Mouse (Mus musculus) layer of hippocampus, adult 2 months (tissue): ENCODE data around the gene Tm2d1. TPM values are rescaled to one million over a fixed set of nuclear protein-coding genes. Genes with fewer than 3 reads are reported as not detected.

Source experiments
- DNase-seq, 2 experiments: peaks; one replicate each; pipeline ENCODE4 v3.0.0; 2022; ENCODE audit warnings: low spot score in 2 of 2
- H3K27ac ChIP-seq: fragments of 200-600 bp; 2 replicates; pipeline ENCODE4 v1.8.1; 2022
- H3K4me3 ChIP-seq: fragments of 200-600 bp; 2 replicates; pipeline ENCODE4 v1.8.1; 2022; ENCODE audit warnings: mild to moderate bottlenecking
- CTCF ChIP-seq: fragments of 200-600 bp; conservative IDR thresholded peaks from 2 replicates; pipeline ENCODE4 v1.8.1; 2022; ENCODE audit warnings: antibody characterized with exemption, mild to moderate bottlenecking, moderate library complexity
- total RNA-seq, 2 experiments: library from RNA; stranded (reverse); gene quantifications; 2 replicates each; pipeline ENCODE4 v1.2.3; 2021

Tm2d1 gene
- total RNA-seq, 2 experiments from 2014 or later = 39.4 to 40.6 TPM

DNA sequence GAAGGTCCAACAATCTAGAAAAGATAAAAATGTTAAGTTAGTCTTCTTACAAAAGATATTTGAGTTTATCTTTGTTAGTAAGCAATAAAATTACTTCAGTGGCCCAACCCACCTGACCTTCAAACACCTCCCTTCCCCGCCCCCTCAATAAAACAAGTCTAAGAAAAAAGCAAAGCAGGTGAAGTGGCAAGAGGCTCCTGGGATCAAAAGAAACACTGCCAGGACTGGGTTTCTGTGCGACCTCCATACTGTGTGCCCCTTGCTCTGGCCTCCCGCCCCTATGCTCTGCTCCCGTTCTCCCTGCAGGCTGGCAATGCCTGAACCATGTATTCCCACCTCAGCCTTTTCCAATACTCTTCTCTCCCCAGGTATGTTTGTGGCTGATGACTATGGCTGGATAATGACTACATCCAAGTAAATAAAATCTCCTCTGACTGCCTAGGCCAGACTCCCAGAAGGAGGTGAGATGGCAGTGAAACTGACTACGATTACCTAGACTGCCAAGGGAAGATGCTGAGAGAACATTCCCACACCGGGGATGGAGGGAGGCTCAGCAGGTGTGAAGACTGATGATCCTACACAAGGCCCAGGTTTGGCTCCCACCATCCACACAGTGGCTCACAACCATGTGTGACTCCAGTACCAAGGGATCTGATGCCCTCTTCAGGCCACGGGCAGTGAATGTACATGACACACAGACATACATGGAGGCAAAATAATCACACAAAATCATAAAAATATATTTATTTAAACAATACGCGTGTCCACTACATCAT, 24.9 kb downstream of the Tm2d1 start:
- no peak overlapping the region for H3K4me3 ChIP-seq
- H3K27ac ChIP-seq = no peak overlapping the region
- no peak for DNase-seq
- TF ChIP-seq CTCF = no peak

GRCm38 (mm10) chr4:98348580-98348979, 34.5 kb downstream of the Tm2d1 start:
- H3K4me3 ChIP-seq = no peak overlapping the region
- DNase-seq = no peak
- no peak for TF ChIP-seq CTCF
- H3K27ac ChIP-seq = no peak overlapping the region

DNA sequence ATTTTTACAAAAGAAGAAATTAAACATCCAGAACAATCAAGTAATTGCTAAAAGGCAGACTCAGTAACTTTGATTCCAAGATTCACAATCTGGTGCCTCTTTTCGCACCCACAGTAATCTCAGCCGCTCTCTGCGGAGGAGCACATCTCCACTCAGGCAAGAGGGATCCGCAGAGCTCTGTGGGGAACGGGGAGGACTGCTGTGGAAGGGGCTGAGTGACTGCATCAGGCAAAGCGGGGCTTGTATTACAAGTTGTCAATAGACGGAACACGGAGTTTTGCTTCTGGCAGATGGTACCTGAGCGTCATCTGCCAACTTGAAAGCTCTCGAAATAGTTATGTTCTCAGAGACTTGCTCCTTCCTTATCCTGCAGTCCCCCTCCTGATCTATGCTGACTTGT, 37.3 kb downstream of the Tm2d1 start:
- Histone ChIP-seq H3K27ac (peak overlapping the region; percentile 69), H3K4me3 (no peak overlapping the region)
- no peak for TF ChIP-seq CTCF
- DNase-seq = peak; percentile 52 to 70

- no peak for TF ChIP-seq CTCF
- Histone ChIP-seq H3K4me3 (no peak overlapping the region), H3K27ac (no peak overlapping the region)
- no peak for DNase-seq
Measured at GRCm38 (mm10) chr4:98339992-98340564, 43.0 kb downstream of the Tm2d1 start.

DNA sequence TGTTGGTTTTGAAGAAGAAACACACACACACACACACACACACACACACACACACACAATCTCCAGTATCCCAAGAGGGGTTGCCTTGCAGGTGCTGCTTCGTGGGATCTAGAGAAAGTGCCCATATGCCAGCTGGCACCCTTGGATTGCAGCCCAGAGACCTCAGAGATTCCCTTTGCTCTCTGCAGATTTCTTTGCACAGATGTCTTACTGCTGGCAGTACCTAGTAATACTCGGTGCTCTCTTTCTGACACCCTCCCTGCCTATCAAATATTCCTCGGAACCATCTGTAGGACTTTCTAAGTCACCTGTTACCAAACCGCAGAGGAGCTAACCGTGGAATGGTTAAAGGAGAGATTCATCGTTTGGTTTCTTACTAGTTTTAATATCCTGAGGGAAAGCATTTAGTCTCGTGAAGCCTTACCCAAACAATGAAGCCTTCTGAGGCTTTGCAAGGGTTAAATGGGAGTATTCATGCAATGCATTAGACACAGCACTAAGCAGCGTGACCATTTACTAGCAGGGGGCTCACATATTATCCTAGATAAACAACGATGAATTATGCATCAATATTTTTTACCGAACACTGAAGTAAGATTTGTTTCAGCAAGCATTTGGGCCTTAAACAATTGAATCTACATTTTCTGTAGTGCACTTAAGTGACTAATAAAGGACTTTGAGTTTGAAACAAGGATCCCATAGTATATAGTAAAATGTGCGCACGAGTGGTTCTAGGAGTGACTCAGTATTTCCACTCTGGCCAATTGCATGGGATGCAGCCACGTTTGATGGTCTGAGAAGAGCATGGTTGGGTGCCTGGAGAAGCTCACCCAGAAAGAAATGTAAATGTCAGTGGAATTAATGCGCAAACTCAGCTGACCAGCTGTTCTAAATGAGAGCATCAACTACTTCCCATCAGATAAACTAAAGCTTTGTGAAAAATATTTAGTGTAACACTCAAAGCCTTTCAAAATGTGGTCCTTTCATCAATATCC, 44.2 kb downstream of the Tm2d1 start:
- Histone ChIP-seq H3K4me3 (no peak overlapping the region), H3K27ac (no peak overlapping the region)
- DNase-seq = no peak
- no peak for TF ChIP-seq CTCF

DNA sequence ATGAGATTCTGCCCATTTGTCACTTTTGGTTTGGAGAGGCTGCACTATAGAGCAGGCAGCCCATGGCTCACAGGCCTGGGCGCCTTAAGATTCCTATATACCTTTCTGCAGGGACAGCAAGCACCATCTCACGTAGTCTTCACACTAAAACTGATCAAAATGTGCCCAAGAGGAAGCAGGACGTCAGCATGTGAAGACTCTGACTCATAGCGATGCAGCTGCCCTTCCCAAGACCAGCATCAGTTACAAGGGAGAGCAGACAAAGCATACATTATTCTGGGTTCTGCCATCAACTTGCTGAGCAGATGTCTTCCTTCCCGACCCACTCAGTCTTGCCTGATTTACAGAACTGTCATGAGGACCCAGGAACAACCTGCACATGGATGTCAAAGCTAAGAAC, 45.9 kb downstream of the Tm2d1 start:
- Histone ChIP-seq H3K27ac (no peak overlapping the region), H3K4me3 (no peak overlapping the region)
- no peak for DNase-seq
- no peak for TF ChIP-seq CTCF

DNA sequence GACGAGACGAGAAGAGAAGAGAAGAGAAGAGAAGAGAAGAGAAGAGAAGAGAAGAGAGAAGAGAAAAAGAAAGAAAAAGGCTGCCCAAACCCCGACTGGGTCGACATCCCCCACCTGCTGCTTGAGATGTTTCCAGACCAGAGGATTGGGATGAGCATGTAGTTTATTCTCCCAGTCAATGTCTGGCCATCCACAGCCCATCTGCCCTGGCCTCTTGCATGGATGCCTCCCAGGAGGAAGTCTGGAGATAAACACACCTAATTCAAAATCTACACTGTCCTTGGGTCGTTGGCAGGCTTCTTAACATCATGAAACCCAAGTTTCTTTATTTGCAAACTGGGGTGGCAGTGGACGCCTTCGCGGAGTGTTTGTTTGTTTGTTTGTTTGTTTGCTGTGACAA, 47.4 kb downstream of the Tm2d1 start:
- no peak for DNase-seq

GRCm38 (mm10) chr4:98322223-98322622, 60.9 kb downstream of the Tm2d1 start:
- Histone ChIP-seq H3K4me3 (peak overlapping the region; percentile 71), H3K27ac (peak overlapping the region; percentile 93)
- TF ChIP-seq CTCF = peak; percentile 99
- DNase-seq = peak; percentile 93 to 96

More for the DNA sequence above, 47.4 kb downstream of the Tm2d1 start:
- no peak for TF ChIP-seq CTCF
- Histone ChIP-seq H3K27ac (no peak overlapping the region), H3K4me3 (no peak overlapping the region)

DNA sequence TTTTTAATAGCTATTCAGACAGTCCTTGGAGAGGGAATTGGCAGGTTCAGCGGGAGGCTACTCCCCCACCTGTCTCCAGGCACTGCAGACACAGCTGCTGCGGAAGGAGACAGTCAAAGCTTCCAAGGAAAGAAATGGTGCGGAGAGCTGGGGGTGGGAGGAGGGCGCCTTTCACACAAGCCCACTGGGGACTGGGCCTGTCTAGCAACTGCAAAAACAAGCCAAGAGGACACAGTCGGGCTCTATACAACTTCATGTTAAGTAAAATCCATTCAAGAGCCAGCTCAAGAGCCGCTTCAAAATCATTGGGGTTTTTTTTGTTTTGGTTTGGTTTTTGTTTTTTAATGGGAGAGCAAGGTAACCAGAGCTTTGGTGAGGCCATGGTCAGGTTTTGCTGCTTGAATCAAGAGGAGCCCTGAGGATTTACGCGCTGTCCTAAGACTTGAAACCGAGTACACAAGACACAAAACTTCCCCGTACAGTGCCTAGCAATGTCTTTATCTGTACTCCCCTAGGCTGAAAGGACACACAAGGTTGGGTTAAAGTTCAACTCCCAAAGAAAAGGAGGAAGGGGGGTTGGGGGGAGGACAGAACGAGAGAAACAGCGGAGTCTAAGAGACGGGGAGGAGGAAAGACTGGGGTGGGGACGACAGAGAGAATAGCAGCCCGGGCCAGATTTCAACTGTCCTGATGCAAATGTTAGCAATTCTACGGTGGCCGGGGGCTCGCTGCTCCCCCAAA, 61.6 kb downstream of the Tm2d1 start:
- Histone ChIP-seq H3K27ac (peak overlapping the region; percentile 93), H3K4me3 (peak overlapping the region; percentile 71)
- no peak for TF ChIP-seq CTCF
- DNase-seq = peak in 1 of 2 experiments; percentile 34

DNA sequence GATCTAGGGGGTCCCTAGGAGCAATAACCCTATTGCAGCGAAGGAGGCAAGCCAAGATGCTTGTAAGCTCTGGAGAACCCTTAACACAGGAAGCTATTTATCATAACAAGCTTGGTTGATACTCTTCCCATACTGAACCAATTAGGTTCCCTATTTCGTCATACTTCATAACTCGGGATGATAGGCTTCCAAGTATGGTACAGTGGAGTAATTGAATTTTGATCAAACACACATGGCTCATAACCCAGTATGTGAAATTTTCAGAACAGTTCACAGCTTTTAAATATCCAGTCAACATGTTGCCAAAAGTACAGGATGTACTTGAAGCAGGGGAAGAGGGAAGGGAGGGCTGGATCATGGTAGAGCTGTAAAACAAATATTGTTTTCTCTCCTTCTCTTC, 64.3 kb downstream of the Tm2d1 start:
- Histone ChIP-seq H3K4me3 (no peak overlapping the region), H3K27ac (no peak overlapping the region)
- DNase-seq = no peak
- TF ChIP-seq CTCF = no peak

GRCm38 (mm10) chr4:98317149-98317548, 66.0 kb downstream of the Tm2d1 start:
- TF ChIP-seq CTCF = no peak
- no peak overlapping the region for H3K27ac ChIP-seq
- DNase-seq = no peak
- H3K4me3 ChIP-seq = no peak overlapping the region

Other genes starting within 250 kb of the Tm2d1 start
- gene Patj, start 12.5 kb upstream of the Tm2d1 start, total RNA-seq = 1 to 10 TPM; 6.7 to 8.0 TPM